Mouse (Mus musculus) liver, adult (tissue): ENCODE data around the gene Mef2d.

Experiments
- GATA4 ChIP-seq: IDR thresholded peaks from 2 replicates; pipeline ENCODE4 v1.6.1; 2014; ENCODE audit warnings: mild to moderate bottlenecking, low read length; ENCODE audit not compliant: insufficient replicate concordance

Gene Mef2d

DNA sequence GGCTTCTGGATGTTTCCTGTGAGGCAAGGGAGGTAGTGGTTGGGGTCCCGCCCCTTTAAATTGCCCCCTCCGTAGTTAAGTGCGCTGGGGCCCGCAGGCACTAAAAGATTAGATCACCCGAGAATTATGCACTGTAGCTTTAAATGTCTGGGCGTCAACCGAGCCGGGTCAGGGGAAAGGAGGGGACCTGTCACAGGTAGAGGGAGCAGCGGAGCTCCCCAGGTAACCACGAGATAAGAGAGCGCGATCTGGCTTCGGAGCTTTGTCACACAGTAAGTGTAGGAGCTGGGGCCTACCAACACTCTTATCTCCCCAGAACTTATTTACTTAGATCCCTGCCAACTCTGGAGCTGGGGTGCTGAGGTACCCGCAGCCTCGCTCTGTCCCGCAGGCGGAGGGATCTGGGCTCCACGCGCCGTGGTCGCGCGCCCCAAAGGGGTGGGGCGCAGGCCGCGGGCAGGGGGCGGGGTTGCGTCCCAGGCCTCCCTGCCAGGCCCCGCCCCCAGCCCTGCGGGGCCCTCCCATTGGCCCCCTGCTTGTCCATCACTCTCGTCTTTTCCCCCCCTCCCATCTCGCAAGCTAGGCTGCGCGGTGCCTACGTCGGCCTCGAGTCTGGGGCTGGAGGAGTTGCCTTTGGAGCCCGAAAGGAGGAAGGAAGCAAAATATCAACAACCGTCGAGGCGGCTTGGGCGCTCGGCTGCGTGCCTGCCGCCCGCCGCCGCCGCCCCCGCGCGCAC, at the start of gene Mef2d:
Mef2d (plus strand) TSS at position 586 of the 737 bp plus-strand sequence.
- TF ChIP-seq GATA4: peak; percentile 93; the same call in 1 of the 2 replicates

DNA sequence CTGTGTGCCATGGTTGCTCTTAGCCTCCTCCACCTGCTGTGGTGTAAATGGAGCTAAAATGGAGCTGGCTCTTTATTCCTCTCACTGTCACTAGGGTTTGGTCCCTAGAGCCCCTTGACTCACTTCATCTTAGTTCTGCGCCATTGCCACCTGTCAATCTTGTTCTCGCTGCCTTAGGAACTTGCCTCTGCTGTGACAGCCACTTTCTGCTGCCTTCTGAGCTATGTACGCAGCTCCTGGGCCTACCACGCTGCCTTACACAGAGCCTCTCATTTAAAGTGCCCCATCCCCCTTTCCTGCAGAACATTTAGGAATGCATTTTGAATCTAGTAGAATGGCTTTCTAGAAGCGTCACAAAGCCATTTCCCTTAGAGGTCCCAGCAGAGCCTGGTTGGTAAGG, 48.0 kb upstream of the Mef2d start:
- no peak for TF ChIP-seq GATA4

DNA sequence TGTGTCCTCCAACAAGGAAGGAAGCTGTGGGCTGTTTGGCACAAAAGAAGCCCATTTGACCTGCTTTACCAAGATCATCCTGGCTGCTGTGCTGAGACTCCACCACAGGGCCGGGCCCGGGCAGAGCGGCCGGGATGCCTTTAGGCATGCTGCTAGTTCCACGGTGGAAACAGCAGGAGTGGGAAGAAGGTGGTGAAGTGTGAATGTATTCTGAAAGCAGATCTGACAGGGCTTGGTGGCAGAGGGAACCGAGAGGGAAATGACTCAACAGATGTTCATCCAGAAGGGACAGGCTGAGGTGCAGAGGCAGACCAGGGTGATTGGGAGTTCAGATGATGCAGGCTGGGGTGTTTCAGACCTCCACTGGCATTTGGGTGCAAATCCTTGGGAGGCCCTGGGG, 44.5 kb upstream of the Mef2d start:
- no peak for TF ChIP-seq GATA4

DNA sequence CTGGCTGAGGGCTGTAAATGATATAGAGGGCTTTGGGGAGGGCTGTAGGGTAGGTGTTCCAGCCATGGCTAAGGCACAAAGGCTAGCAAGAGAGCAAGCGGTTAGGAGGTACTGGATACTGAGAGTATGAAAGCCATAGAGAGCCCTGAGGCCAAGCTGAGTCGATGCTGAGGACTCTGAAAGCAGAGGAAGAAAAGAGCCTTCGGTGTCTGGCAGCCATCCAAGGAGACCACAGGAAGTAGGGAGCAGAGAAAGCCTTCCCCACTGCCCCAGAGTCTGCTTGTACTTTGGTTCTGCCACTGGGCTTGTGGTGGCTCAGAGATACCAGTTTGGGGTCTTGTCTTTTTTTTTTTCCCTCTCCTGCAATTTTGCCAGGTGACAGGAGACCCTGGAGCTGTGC, 41.9 kb upstream of the Mef2d start:
- TF ChIP-seq GATA4: no peak

DNA sequence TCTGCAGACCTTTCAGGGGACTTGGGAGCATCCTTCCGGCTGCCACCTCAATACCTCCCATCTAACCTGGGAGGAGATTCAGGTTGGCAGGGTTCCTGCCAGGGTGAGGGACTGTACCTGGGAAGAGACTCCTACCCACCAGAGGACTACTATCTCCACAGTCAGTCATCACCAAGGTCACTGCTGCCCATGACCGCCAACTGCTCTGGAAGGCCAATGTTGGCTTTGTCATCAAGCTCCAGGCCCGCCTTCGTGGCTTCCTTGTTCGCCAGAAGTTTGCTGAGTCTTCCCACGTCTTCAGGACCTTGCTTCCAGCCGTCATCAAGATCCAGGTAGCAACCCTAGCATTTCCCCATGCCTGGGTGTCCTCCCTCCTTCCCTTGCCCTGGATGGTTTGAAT, 40.4 kb upstream of the Mef2d start:
- TF ChIP-seq GATA4: no peak

DNA sequence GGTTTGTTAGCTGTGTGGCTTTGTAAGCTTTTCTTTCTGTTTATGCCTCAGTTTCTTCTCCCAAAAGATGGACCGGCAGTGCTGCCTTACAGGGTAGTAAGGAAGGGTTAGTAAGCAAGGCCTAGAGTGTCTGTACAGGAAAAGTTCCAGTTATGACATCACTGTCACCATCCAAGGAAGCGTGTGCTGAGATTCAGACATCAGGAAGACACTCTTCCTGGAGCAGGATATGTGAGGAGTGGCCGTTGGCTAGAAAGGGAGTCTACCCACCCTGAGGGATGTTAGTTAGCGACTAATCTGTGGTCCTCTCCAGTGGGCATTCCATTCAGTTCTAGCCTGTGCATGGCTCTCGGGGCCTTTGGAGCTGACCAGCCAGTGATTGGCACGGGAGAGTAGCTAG, 40.0 kb upstream of the Mef2d start:
- no peak for TF ChIP-seq GATA4

DNA sequence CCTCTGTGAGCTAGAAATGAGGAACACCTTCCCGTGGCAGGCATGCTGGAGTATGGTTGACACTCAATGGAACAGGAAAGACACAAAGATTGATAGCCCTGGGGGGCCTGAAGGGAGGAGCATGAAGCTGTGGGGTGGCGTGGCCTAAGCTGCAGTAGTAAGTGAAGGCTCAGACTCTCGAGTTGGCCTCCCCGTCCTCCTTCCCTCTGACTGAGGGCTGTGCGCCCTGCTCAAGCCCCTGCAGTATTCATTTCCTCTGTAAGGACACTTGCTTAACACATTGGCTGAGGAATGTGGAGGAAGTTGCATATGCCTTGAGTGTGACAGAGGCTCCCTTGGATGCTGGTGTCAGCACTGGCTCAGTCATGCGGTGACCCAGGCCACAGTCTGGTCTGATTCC, 39.6 kb upstream of the Mef2d start:
- no peak for TF ChIP-seq GATA4

DNA sequence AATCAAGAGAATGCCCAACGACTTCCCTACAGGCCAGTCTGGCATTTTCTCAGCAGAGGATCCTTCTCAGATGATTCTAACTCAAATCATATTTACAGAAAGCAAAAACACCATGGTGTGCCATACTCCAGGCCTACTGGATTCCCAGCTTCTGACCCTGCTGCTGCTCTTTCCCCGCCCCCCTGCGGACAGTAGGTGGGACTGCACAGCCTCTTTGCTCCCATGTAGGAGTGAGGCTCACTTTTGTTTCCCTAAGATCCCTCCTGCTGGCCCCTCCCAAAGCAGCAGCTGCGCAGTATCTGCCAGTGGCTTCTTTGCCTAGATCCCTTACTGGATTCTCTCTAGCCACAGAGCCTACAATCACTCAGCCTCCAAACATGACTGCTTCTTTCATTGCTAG, 36.0 kb upstream of the Mef2d start:
- no peak for TF ChIP-seq GATA4

DNA sequence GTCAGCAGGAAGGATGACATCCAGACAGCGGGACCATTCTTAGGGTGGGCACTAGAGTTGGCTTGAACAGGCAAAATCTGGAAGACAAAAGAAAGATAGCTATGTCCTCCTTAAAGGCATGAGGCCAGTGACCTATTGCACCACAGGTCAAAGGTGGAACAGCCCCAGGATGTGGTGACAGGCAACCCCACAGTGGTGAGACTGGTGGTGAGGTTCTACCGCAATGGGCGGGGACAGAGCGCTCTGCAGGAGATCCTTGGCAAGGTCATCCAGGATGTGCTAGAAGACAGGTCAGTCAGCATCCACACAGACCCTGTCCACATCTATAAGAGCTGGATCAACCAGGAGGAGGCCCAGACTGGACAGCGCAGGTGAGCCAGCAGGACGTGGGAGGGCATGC, 33.0 kb upstream of the Mef2d start:
- no peak for TF ChIP-seq GATA4

DNA sequence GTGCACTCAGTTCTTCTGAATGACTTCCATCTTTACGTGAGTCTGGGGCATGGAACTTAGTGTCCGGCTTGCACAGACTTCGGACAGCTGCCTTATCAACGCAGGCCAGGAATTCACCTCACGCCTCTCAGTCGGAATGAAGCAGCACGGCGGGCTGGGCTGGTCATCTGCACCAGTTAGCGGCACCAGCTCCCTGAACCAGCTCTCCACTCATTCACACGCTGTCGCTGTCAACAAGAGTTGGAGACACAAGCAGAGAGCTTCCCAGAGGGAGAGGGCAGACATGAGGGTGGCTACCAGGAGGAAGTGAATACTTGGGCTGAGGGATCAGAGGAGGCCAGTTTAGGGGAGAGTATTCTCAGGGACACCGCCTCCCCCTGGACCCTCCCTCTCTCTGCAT, 27.8 kb upstream of the Mef2d start:
- no peak for TF ChIP-seq GATA4

DNA sequence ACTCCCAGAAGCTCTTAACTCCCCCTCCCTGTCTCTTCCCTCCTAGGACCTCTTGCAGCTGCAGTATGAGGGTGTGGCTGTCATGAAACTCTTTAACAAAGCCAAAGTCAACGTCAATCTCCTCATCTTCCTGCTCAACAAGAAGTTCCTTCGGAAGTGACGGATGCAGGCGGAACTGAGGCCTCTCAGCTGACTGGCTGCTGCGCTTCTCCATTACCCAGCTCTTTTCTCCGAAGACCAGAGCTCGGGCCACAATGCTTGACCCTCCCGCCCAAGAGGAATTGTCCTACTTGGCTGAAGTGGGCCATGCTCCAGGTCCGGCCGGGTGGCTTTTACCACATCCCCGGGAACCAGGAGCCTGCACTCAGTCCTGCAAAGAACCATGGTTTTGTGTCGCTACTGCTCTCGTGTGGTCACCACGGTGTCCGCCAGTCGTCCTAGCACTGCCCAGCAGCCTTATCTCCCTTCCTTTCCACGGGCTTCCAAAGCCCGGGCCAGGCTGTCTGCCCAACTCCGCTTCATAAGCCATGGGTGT, 22.0 kb upstream of the Mef2d start:
- TF ChIP-seq GATA4: peak; percentile 30; the same call in 1 of the 2 replicates

DNA sequence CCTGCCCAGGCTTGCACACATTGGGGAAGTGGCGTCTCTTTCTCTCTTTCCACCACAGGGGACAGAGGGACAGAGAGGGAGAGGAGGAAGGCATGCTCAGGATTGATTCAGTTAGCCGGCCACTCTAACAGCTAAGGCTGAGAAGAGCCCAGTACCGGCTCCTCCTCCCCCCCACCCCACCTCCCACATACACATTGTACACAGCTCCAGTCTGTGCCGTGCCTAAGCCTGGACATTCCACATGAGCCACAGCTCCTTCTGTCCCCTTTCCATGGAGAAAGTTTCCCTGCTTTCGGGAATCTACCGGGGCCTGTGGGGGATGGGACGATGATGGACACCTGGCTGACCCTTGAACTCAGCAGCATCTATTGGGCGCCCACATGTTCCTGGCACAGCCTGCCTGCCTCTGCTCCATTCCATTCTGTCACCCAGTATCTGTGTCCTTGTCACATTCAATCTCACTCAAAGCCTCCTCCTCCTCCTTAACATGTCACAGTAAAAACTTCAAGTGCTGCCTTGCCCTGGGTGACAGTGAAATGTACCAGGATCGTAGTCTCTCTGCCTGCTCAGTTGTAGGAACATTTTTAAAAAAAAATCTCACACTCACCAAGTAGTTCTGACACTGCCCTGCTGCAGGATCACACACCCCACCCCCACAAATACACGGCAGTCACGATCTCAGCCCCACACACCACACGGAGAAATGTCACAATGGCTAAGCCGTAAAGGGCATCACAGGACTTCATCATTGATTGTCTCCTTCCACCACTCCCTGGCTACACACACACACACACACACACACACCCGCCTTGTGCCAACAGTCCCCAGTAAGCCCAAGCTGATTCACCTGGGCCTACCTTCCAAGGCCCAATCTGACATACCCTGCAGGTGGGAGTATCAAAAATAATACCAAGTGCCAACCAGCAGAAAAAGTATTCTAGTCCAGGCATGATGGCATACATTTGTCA, 20.7 kb upstream of the Mef2d start:
- TF ChIP-seq GATA4: no peak

DNA sequence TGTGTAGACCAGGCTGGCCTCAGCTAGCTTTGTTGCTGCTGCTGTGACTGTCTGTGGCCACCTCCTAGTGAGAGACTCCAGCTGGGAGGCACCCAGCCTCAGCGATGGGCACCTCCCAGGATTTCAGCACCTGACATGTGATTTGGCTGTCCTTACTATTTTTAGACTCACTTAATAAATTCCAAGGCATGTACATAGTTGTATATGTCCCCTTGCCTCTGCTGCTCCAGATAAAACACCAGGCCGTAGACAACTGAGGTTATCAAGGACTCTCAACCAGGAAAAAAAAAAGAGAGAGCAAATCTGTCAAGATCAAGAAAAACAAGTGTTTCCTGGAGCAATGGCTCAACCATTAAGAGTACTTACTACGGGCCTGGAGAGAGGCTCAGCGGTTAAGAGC, 17.0 kb upstream of the Mef2d start:
- no peak for TF ChIP-seq GATA4

DNA sequence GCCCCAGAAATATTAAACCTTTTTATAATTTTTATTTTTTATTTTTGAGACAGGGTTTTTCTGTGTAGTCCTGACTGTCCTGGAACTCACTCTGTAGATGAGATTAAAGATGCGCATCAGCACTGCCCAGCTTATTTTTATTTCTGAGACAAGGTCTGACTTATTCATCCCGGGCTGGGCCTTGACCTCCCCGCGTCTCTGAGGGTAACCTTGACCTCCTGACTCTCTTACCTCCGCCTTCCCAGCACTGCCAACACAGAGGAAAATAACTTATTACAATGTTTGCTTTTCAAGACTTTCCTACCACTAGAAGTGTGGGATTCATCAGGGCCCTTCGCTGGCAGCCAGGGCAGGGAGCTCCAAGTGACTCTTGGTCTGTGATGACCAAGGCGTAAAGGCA, 16.0 kb upstream of the Mef2d start:
- no peak for TF ChIP-seq GATA4

DNA sequence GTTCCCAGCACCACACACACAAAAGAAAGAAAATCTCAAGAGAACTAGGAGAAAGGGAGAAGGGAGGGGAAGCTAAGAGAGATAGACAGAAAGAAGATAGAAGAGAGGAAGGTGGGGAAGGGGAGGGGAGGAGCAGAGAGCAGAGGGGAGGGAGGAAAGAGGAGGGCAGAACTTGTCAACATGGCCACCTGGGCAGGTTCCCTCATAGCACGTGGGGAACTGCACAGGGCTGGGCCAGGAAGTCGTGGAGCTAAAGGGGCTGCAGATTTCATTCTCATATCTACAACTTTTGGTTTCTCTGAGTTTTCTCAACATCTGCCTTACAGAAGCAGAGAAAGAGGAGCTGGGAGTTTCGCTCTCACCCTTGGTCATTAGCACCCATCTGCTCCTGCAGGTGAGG, 14.5 kb upstream of the Mef2d start:
- no peak for TF ChIP-seq GATA4

DNA sequence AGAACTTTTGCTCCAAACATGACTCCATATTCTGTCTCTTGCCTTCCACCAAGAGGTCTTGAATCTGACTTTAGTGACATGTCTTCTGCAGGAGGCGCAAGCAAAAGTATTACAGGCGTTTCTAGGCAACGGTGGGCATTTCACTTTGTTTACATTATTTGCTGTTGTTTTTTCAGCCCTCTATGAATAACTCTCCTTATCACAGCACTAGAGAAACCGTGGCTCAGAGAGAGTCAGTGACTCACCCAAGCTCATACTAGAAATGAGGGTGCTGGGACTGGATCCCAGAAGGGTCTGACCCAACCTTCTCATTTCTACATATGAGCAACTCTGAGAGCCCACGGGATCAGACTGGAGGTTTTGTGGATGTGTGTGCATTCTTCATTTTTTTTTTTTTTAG, 14.1 kb upstream of the Mef2d start:
- TF ChIP-seq GATA4: no peak
